9 mouse cellular contexts compared by ENCODE assay signal in the genomic region with DNA sequence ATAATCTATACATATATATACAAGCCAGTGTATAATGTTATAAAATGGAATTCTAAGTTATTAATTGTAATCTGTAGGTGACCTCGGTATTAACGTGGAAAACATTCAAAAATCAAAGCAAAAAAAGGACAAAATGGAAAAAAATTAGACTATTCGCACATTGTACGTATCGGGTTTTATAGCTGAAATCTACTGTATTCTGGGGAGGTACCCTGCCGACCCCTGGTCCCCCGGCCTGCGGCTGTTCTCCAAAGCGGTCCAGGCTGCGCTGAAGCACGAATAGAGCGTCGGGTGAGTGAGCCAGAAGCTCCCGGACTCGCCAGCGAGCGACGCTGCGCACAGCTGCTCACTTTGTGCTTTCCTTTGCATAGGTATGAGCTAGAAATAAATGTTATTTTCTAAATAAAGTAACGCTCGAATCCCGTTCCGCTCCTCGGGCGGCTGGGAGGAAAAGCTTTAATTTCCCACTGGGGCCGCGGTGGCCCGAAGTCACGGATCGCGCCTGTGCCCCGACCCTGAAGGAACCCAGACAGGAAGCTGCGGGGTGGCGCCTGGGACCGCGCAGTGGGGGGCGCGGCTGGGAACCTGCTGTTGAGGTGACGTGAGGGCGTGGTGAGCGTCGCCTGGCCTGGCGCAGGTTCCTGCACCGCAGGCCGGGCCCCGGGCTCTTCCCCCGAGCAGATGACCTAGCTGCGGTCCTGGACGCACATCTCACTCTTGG. TPM values are rescaled to one million over a fixed set of nuclear protein-coding genes. Genes with fewer than 3 reads are reported as not detected.
DNase-seq lines count a peak whose midpoint lies in the region; ATAC-seq and TF ChIP-seq lines count a peak whose summit lies in the region.
"Had no signal": no experiment of that assay in that cellular context is flagged by ENCODE, and none has a peak within 500 bp of the region (broad histone marks: within the 10 kb centered on the region; RNA-seq: fewer than 3 reads in every experiment).

No protein-coding gene starts in this region.

- ATAC-seq in limb, embryonic 12.5 days (ENCODE audit: insufficient number of reproducible peaks, insufficient read depth, low FRiP score, low TSS enrichment, low read depth): no peak

- H3K4me2 ChIP-seq in limb, embryonic 12.5 days: peak overlapping the region; percentile 37

- no peak for DNase-seq in gastrocnemius, adult 2 months
- no peak for DNase-seq in gastrocnemius, postnatal 25 days
- no peak for DNase-seq in testis, postnatal 10 days (ENCODE audit: low spot score)
- peak; percentile 60 for DNase-seq in yolk sac, embryonic 10.5 days (ENCODE audit: low spot score)
- DNase-seq in spleen, postnatal 14 days (ENCODE audit: low spot score in 2 of 2): no peak
- DNase-seq in adrenal gland, postnatal 14 days: no peak

- H3K27me3 ChIP-seq in testis, adult 2 months (ENCODE audit: control insufficient read depth, insufficient read depth, low read length): peaks cover 11% of the 10 kb centered on the region
- peaks cover 97% of the 10 kb centered on the region for H3K27me3 ChIP-seq in limb, embryonic 12.5 days

- TF ChIP-seq POLR2A in testis, adult 2 months (IDR thresholded peaks at IDR 0.05; ENCODE audit: control insufficient read depth, low read depth, low read length): no peak

- under 1% methylated on average over 49 of the region's 49 CpGs for WGBS in limb, embryonic 12.5 days

- H3K36me3 ChIP-seq in testis, adult 2 months (ENCODE audit: control insufficient read depth, insufficient read depth, low read length): no peaks in the 10 kb centered on the region
- H3K36me3 ChIP-seq in limb, embryonic 12.5 days: no peaks in the 10 kb centered on the region

- no peak overlapping the region for H3K27ac ChIP-seq in gastrocnemius, adult 2 months
- H3K27ac ChIP-seq in testis, adult 2 months (ENCODE audit: control insufficient read depth, insufficient read depth, low read depth, low read length): no peak overlapping the region
- H3K27ac ChIP-seq in limb, embryonic 12.5 days: no peak overlapping the region

- intact Hi-C loops in gastrocnemius, adult 2 months (cut with DNase I): no loop called here

- H3K4me3 ChIP-seq in gastrocnemius, adult 2 months: peak overlapping the region; percentile 70
- peak overlapping the region; percentile 13; the same call in 1 of the 2 replicates for H3K4me3 ChIP-seq in testis, adult 2 months (ENCODE audit: control insufficient read depth, low read depth, low read length)
- H3K4me3 ChIP-seq in limb, embryonic 12.5 days (replicated peaks): peak overlapping the region; percentile 25
- H3K4me3 ChIP-seq: erythroblast, embryonic 14.5 days had no signal

- no peaks in the 10 kb centered on the region for H3K9me3 ChIP-seq in limb, embryonic 12.5 days

- no peak overlapping the region for H3K9ac ChIP-seq in limb, embryonic 12.5 days (replicated peaks)

- peaks cover 40% of the 10 kb centered on the region for H3K4me1 ChIP-seq in testis, adult 2 months (ENCODE audit: control insufficient read depth, insufficient read depth, low read length)
- H3K4me1 ChIP-seq in limb, embryonic 12.5 days (replicated peaks): peaks cover 39% of the 10 kb centered on the region

- no peak for TF ChIP-seq CTCF in gastrocnemius, adult 2 months (IDR thresholded peaks at IDR 0.05)
- TF ChIP-seq CTCF in testis, adult 2 months (IDR thresholded peaks at IDR 0.05; ENCODE audit: control insufficient read depth, insufficient read depth, insufficient replicate concordance, low read depth, low read length): no peak

RNA-seq across cellular contexts. Expression of gene Dmrta2, which starts 5.6 kb away (rescaled TPM):
- total RNA-seq in gastrocnemius, adult 2 months (2021): under 1 TPM in 1 of 2 experiments, not detected in 1; 0.08 TPM
- total RNA-seq in gastrocnemius, postnatal 25 days (2021): not detected
- 3.8 and 6.3 TPM in 2 replicates for polyA plus RNA-seq in testis, adult 2 months (2012; rRNA removed)
- polyA plus RNA-seq in limb, embryonic 12.5 days (2016; fragmentation: Nextera tagmentation; extraction: Ambion mirVana): 0.26 and 0.35 TPM in 2 replicates
- 0.11 and 0.38 TPM in 2 replicates for total RNA-seq in adrenal gland, postnatal 14 days (2021)

Comparison
In these comparisons a context has a peak if more than half of its experiments do, and no peak if none do; other contexts are left out.
1. H3K4me3 ChIP-seq: peak in every context shown above with its lines; median percentile 70 in gastrocnemius, adult 2 months; 25 in limb, embryonic 12.5 days; 13 in testis, adult 2 months.